Mouse (Mus musculus): ENCODE data around the gene Phactr3.

- TF ChIP-seq POLR2A (IDR thresholded peaks at IDR 0.05; ENCODE audit: control insufficient read depth, extremely low read depth, insufficient read depth, low read length, poor library complexity): no peak
- no peak for TF ChIP-seq CTCF (IDR thresholded peaks at IDR 0.05; ENCODE audit: borderline replicate concordance, control insufficient read depth, extremely low read depth, insufficient read depth, low read length, poor library complexity)
Observed at GRCm38 (mm10) chr2:178128594-178128993, 9.8 kb downstream of the Phactr3 start.
